Mouse (Mus musculus): ENCODE data around the gene Kcng4. TPM values are rescaled to one million over a fixed set of nuclear protein-coding genes. Genes with fewer than 3 reads are reported as not detected.

The Kcng4 gene
- total RNA-seq, 2 experiments from 2014 or later = 3.3 to 4.0 TPM

DNA sequence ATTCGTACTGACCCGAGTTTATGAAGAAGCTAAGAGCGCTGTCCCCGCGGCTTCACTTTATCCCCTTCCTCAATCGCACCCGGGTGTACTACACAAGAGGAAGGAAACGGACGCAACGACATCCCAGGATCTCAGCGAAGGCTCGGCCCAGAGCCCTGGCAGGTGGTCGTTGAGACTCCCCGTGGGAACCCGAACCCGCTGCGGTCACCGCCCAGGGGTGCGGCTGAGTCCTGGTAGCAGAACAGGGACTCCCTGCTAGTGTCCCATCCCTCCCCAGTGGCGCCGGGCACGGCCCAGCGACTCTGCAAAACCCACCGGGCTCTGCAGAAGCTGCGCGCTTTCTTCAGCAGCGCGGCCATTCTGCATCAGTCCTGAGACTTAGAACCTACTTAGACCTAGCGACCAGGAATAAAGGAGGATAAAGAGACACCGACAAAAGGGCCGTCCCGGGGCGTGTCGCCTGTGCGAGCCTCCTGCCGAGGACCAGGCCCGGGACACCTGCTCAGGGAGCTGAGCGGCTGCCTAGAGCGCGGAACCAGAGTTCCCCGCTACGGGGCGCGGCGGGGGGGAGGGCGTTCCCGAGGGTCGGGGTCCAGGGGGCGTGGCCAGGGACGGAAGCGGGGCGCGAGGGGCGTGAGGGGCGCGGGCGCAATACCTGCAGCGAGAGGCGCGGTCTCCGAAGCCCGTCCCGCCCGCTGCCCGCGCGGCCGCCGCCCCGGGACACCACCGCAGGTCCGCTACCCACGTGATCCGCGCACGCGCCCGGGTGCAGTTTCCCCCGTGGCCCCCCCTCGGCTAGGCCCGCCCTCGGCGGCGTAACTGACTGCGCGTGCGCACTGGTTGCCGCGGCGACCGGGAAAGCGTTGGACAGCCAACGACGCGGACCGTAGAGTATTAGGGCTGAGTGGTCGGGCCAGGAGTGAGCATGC, 60.8 kb downstream of the Kcng4 start, which contains the start of the genes Hsdl1 and Dnaaf1:
Hsdl1 (minus strand) TSS at position 747 of the 929 bp plus-strand sequence.
Dnaaf1 (plus strand) TSS at position 799 of the 929 bp plus-strand sequence.
- intact Hi-C loops (cut with DNase I) = loop anchor here (2.0 kb wide), 1 partner anchor 16 kb away; the partner anchor contains the start of gene Mbtps1
- DNase-seq (ENCODE audit: low spot score in 2 of 2) = peak; percentile 95

Other genes starting within 250 kb of the Kcng4 start
- 10 to 100 TPM; 28.6 to 30.3 TPM for gene Mlycd, start 240.8 kb downstream of the Kcng4 start, total RNA-seq (2021)
- 1 to 10 TPM in 1 of 2 experiments, under 1 TPM in 1; 0.55 to 1.0 TPM for gene Osgin1, start 201.6 kb downstream of the Kcng4 start, total RNA-seq (2021)
- 10 to 100 TPM; 59.0 to 73.8 TPM for gene Necab2, start 189.0 kb downstream of the Kcng4 start, total RNA-seq (2021)
- under 1 TPM; 0.34 to 0.69 TPM for gene Slc38a8, start 134.0 kb downstream of the Kcng4 start, total RNA-seq (2021)
- 10 to 100 TPM; 62.3 to 68.5 TPM for gene Mbtps1, start 76.9 kb downstream of the Kcng4 start, total RNA-seq (2021)
- gene Hsdl1, start 60.5 kb downstream of the Kcng4 start, total RNA-seq (2021) = 10 to 100 TPM; 44.8 to 47.1 TPM
- under 1 TPM; 0.21 to 0.25 TPM for gene Dnaaf1, start 60.4 kb downstream of the Kcng4 start, total RNA-seq (2021)
- gene Taf1c, start 30.5 kb downstream of the Kcng4 start, total RNA-seq (2021) = 1 to 10 TPM; 9.9 to 10.0 TPM
- gene Adad2, start 22.9 kb downstream of the Kcng4 start, total RNA-seq (2021) = under 1 TPM; 0.23 to 0.55 TPM
- 10 to 100 TPM in 1 of 2 experiments, 1 to 10 TPM in 1; 8.6 to 10.8 TPM for gene Wfdc1, start 30.7 kb upstream of the Kcng4 start, total RNA-seq (2021)
- 1 to 10 TPM; 1.9 to 2.1 TPM for gene Atp2c2, start 64.3 kb upstream of the Kcng4 start, total RNA-seq (2021)
- 10 to 100 TPM; 17.0 to 17.4 TPM for gene Tldc1, start 142.7 kb upstream of the Kcng4 start, total RNA-seq (2021)
- 10 to 100 TPM; 57.2 to 62.6 TPM for gene Cotl1, start 204.9 kb upstream of the Kcng4 start, total RNA-seq (2021)
- gene Klhl36, start 226.6 kb upstream of the Kcng4 start, total RNA-seq (2021) = 1 to 10 TPM; 5.4 to 6.0 TPM

Measured in left cerebral cortex, postnatal 25 days (tissue).